Mouse (Mus musculus) stomach, embryonic 14.5 days (tissue): ENCODE results near the gene Cnn2. TPM values are rescaled to one million over a fixed set of nuclear protein-coding genes. Genes with fewer than 3 reads are reported as not detected.
A peak's percentile ranks its signal among the peaks of the same experiment; 100 is the strongest.
"Not testable (repeated sequence)": the region's sequence is repeated elsewhere in the genome, so short reads cannot be mapped to it uniquely, and the experiment has no call there.

Experiments used
- ATAC-seq: fragments of 200-750 bp; cut with Nextera tagmentation; 2 replicates; pipeline ENCODE4 v1.8.0; 2017; ENCODE audit warnings: low read depth, moderate TSS enrichment; ENCODE audit not compliant: insufficient number of reproducible peaks, insufficient read depth, low FRiP score
- H3K27ac ChIP-seq: fragments of 300-500 bp; sonication (generic); 2 replicates; pipeline ENCODE4 v1.5.1; 2014; ENCODE audit warnings: mild to moderate bottlenecking, low read length, moderate library complexity, mixed read lengths
- H3K27me3 ChIP-seq: fragments of 300-500 bp; sonication (generic); 2 replicates; pipeline ENCODE4 v1.6.1; 2014; ENCODE audit warnings: low read length, control low read depth, mixed read lengths; ENCODE audit not compliant: control insufficient read depth, insufficient read depth
- H3K36me3 ChIP-seq: fragments of 300-500 bp; sonication (generic); 2 replicates; pipeline ENCODE4 v1.6.1; 2014; ENCODE audit warnings: mild to moderate bottlenecking, control low read depth, low read length, moderate library complexity, mixed read lengths; ENCODE audit not compliant: control insufficient read depth, insufficient read depth
- H3K4me1 ChIP-seq: fragments of 300-500 bp; sonication (generic); 2 replicates; pipeline ENCODE4 v1.6.1; 2014; ENCODE audit warnings: low read length, control low read depth, mixed read lengths; ENCODE audit not compliant: control insufficient read depth, insufficient read depth
- H3K4me2 ChIP-seq: fragments of 300-500 bp; sonication (generic); replicated peaks from 2 replicates; pipeline ENCODE4 v1.6.1; 2014; ENCODE audit warnings: low read depth, low read length, control low read depth
- H3K4me3 ChIP-seq: fragments of 300-500 bp; sonication (generic); 2 replicates; pipeline ENCODE4 v1.5.1; 2014; ENCODE audit warnings: low read depth, low read length, control low read depth
- H3K9ac ChIP-seq: fragments of 300-500 bp; sonication (generic); replicated peaks from 2 replicates; pipeline ENCODE4 v1.6.1; 2014; ENCODE audit warnings: low read depth, mild to moderate bottlenecking, control low read depth, low read length, moderate library complexity, mixed read lengths
- H3K9me3 ChIP-seq: fragments of 300-500 bp; sonication (generic); 2 replicates; pipeline ENCODE4 v1.6.1; 2016; ENCODE audit warnings: low read depth, low read length, control low read depth; ENCODE audit not compliant: control insufficient read depth
- WGBS: fragments of 180-500 bp; shearing (Covaris S2); extraction: QIAGEN DNeasy Blood & Tissue Kit; methylation state at CpG from one replicate; pipeline ENCODE4 v1.1.7; 2014; 5-methylcytosine and 5-hydroxymethylcytosine counted together
- polyA plus RNA-seq: library from polyadenylated mRNA; unstranded; fragments of >200 nt; fragmentation: Nextera tagmentation; extraction: Ambion mirVana; gene quantifications from 2 replicates; pipeline ENCODE4 v1.2.1, GENCODE M21; 2014

The Cnn2 gene
- polyA plus RNA-seq, 1 experiment from 2014 or later, result 424 TPM

GRCm38 (mm10) chr10:80035148-80035547 is 46.8 kb downstream of the Cnn2 start:
- H3K4me3 ChIP-seq, result no peak overlapping the region
- no peak overlapping the region for H3K27ac ChIP-seq
- no peaks in the 10 kb centered on the region for H3K9me3 ChIP-seq
- no peaks in the 10 kb centered on the region for H3K27me3 ChIP-seq
- H3K4me2 ChIP-seq, result no peak overlapping the region
- 87% methylated on average over 8 of the region's 8 CpGs for WGBS
- no peak for ATAC-seq
- peaks cover 26% of the 10 kb centered on the region for H3K4me1 ChIP-seq
- peaks cover 38% of the 10 kb centered on the region for H3K36me3 ChIP-seq
- no peak overlapping the region for H3K9ac ChIP-seq

GRCm38 (mm10) chr10:80035686-80036085 is 47.3 kb downstream of the Cnn2 start:
- Histone ChIP-seq H3K9ac (no peak overlapping the region), H3K4me3 (no peak overlapping the region), H3K4me2 (no peak overlapping the region), H3K27me3 (no peaks in the 10 kb centered on the region), H3K4me1 (peaks cover 26% of the 10 kb centered on the region), H3K9me3 (no peaks in the 10 kb centered on the region), H3K27ac (no peak overlapping the region), H3K36me3 (peaks cover 38% of the 10 kb centered on the region)
- WGBS, result 86% methylated on average over 5 of the region's 5 CpGs
- no peak for ATAC-seq

- Histone ChIP-seq H3K27ac (no peak overlapping the region), H3K4me2 (no peak overlapping the region), H3K9ac (no peak overlapping the region), H3K4me1 (peaks cover 26% of the 10 kb centered on the region), H3K36me3 (peaks cover 38% of the 10 kb centered on the region), H3K4me3 (no peak overlapping the region), H3K9me3 (no peaks in the 10 kb centered on the region), H3K27me3 (no peaks in the 10 kb centered on the region)
- no peak for ATAC-seq
- 87% methylated on average over 13 of the region's 13 CpGs for WGBS
Observed at GRCm38 (mm10) chr10:80036832-80037231, 48.4 kb downstream of the Cnn2 start.

- Histone ChIP-seq H3K36me3 (peaks cover 37% of the 10 kb centered on the region), H3K9ac (peak within 1 kb of the TSS; percentile 74), H3K27me3 (no peaks in the 10 kb centered on the region), H3K9me3 (no peaks in the 10 kb centered on the region), H3K4me2 (peak within 1 kb of the TSS; percentile 79), H3K4me1 (peaks cover 9% of the 10 kb centered on the region; the same call in 1 of the 2 replicates), H3K4me3 (peak within 1 kb of the TSS; percentile 86), H3K27ac (0 out of 2 replicates have a peak within 1 kb of the TSS, but pooled peaks have one; percentile 12)
- peak; percentile 97 for ATAC-seq
- WGBS, result 1% methylated on average over 40 of the region's 40 CpGs
Observed at GRCm38 (mm10) chr10:80039559-80039979, 51.2 kb downstream of the Cnn2 start, which contains the start of gene Polr2e. TSS of gene Polr2e (minus strand) at chr10:80039795.

DNA sequence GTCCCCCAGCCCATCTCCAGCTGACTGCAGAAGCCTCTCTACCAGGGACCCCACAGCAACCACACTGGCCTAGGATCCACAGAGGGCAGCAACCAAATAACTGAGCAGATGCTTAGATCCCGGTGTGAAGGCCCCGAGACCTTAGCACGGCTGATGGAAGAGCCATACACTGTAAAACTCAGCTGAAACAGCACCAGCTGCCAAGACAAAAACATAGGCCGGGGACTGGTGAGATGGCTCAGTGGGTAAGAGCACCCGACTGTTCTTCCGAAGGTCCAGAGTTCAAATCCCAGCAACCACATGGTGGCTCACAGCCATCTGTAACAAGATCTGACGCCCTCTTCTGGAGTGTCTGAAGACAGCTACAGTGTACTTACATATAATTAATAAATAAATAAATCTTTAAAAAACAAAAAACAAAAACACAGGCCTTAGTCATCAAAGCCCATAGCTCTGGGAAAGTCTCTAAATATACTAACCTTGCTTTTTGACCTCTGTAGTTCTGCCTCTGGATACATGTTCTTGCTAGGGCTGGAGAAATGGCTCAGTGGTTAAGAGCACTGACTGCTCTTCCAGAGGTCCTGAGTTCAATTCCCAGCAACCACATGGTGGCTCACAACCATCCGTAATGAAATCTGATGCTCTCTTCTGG is 53.2 kb downstream of the Cnn2 start:
- H3K9ac ChIP-seq, H3K9me3 ChIP-seq, ATAC-seq, H3K27ac ChIP-seq, H3K4me1 ChIP-seq, H3K4me3 ChIP-seq, H3K4me2 ChIP-seq, H3K27me3 ChIP-seq: not testable (repeated sequence)
- H3K36me3 ChIP-seq, result peaks cover 18% of the 10 kb centered on the region
- 83% methylated on average over 8 of the region's 8 CpGs for WGBS

DNA sequence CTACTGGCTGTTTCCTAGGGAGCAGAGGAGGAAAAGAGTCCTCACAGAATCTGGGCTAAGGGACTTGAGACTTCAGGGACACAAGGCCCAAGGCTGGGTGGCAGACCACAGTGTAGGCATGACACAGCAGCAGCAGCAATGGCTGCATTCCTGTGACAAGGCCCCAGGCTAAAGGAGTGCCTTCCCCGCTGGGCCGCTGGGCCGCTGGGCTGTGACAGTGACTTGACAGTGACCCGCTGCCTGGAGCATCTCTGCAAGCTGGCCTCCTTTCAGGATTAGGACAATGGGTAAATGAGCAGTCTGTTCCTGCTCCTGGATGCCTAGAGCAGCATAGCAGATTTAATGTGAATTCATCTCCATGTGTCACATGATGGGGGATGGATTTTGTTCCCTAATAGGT is 55.7 kb downstream of the Cnn2 start:
- H3K9ac ChIP-seq, result no peak overlapping the region
- no peaks in the 10 kb centered on the region for H3K27me3 ChIP-seq
- no peak overlapping the region for H3K4me2 ChIP-seq
- WGBS, result 74% methylated on average over 4 of the region's 4 CpGs
- no peak overlapping the region for H3K27ac ChIP-seq
- ATAC-seq, result no peak
- no peaks in the 10 kb centered on the region for H3K36me3 ChIP-seq
- H3K9me3 ChIP-seq, result no peaks in the 10 kb centered on the region
- H3K4me3 ChIP-seq, result no peak overlapping the region
- 0 out of 2 replicates have a peak, but pooled peaks cover 7% of the 10 kb centered on the region for H3K4me1 ChIP-seq

- H3K9me3 ChIP-seq, H3K4me3 ChIP-seq, H3K36me3 ChIP-seq, H3K4me1 ChIP-seq, ATAC-seq, H3K4me2 ChIP-seq, H3K27ac ChIP-seq, H3K9ac ChIP-seq, H3K27me3 ChIP-seq: not testable (repeated sequence)
- 95% methylated on average over 2 of the region's 4 CpGs for WGBS
Observed at GRCm38 (mm10) chr10:80045364-80045763, 57.0 kb downstream of the Cnn2 start.
